Mouse (Mus musculus): Measurements from ENCODE around the gene Hddc2.

GRCm38 (mm10) chr10:31351056-31351455, 37.9 kb downstream of the Hddc2 start:
- no peak for TF ChIP-seq ZC3H11A (IDR thresholded peaks at IDR 0.05; ENCODE audit: borderline replicate concordance, low read depth, low read length)
- TF ChIP-seq HCFC1 (IDR thresholded peaks at IDR 0.05; ENCODE audit: borderline replicate concordance, insufficient read depth, low read length), result no peak
- TF ChIP-seq ZNF384 (IDR thresholded peaks at IDR 0.05; ENCODE audit: low read depth, low read length), result no peak
